Mouse (Mus musculus): ENCODE measurements at regions not wholly inside any gene's neighbourhood (a gene's known extent, or its start where the extent isn't known, plus 50 kb on each side); places are given as distances from the start of the nearest gene placed in this dataset.

GRCm38 (mm10) chr3:50914866-50915365 lies 309.3 kb upstream of the Noct start:
- ATAC-seq (ENCODE audit: low FRiP score, low TSS enrichment) (no peak), DNase-seq (no peak)
- peaks cover 9% of the 10 kb centered on the region; the same call in 1 of the 2 replicates for H3K4me1 ChIP-seq (ENCODE audit: control insufficient read depth, insufficient read depth, low read length)
- no peak overlapping the region for H3K4me3 ChIP-seq (replicated peaks; ENCODE audit: low read depth, low read length)
- H3K9ac ChIP-seq (replicated peaks; ENCODE audit: low read length), result no peak overlapping the region
- WGBS, result 47% methylated on average over 14 of the region's 14 CpGs
- H3K36me3 ChIP-seq (ENCODE audit: control insufficient read depth, insufficient read depth, low read length), result no peaks in the 10 kb centered on the region
- H3K9me3 ChIP-seq (ENCODE audit: control insufficient read depth, low read length), result no peaks in the 10 kb centered on the region
- no peak overlapping the region for H3K4me2 ChIP-seq (ENCODE audit: low read length)
- H3K27me3 ChIP-seq (ENCODE audit: control insufficient read depth, insufficient read depth, low read length), result no peaks in the 10 kb centered on the region
- H3K27ac ChIP-seq (replicated peaks; ENCODE audit: low read depth, low read length), result no peak overlapping the region; the same call in 1 of the 2 replicates

GRCm38 (mm10) chr3:50916305-50916854 lies 307.9 kb upstream of the Noct start:
- H3K4me2 ChIP-seq (ENCODE audit: low read length), result no peak overlapping the region
- no peaks in the 10 kb centered on the region for H3K9me3 ChIP-seq (ENCODE audit: control insufficient read depth, low read length)
- H3K36me3 ChIP-seq (ENCODE audit: control insufficient read depth, insufficient read depth, low read length), result no peaks in the 10 kb centered on the region
- WGBS, result 65% methylated on average over 5 of the region's 5 CpGs
- H3K9ac ChIP-seq (replicated peaks; ENCODE audit: low read length), result no peak overlapping the region
- DNase-seq (no peak), ATAC-seq (ENCODE audit: low FRiP score, low TSS enrichment) (no peak)
- H3K4me1 ChIP-seq (ENCODE audit: control insufficient read depth, insufficient read depth, low read length), result peaks cover 9% of the 10 kb centered on the region; the same call in 1 of the 2 replicates
- H3K4me3 ChIP-seq (replicated peaks; ENCODE audit: low read depth, low read length), result no peak overlapping the region
- no peaks in the 10 kb centered on the region for H3K27me3 ChIP-seq (ENCODE audit: control insufficient read depth, insufficient read depth, low read length)
- H3K27ac ChIP-seq (replicated peaks; ENCODE audit: low read depth, low read length), result no peak overlapping the region

GRCm38 (mm10) chr3:50922347-50922746 lies 301.9 kb upstream of the Noct start:
- no peaks in the 10 kb centered on the region for H3K27me3 ChIP-seq (ENCODE audit: control insufficient read depth, insufficient read depth, low read length)
- H3K4me2 ChIP-seq (ENCODE audit: low read length), result no peak overlapping the region
- no peak for DNase-seq
- H3K4me1 ChIP-seq (ENCODE audit: control insufficient read depth, insufficient read depth, low read length), result peaks cover 4% of the 10 kb centered on the region; the same call in 1 of the 2 replicates
- H3K27ac ChIP-seq (replicated peaks; ENCODE audit: low read depth, low read length), result no peak overlapping the region
- no peaks in the 10 kb centered on the region for H3K36me3 ChIP-seq (ENCODE audit: control insufficient read depth, insufficient read depth, low read length)
- H3K9me3 ChIP-seq (ENCODE audit: control insufficient read depth, low read length), result no peaks in the 10 kb centered on the region
- WGBS, result 93% methylated on average over 10 of the region's 10 CpGs
- no peak for ATAC-seq (ENCODE audit: low FRiP score, low TSS enrichment)
- H3K4me3 ChIP-seq (replicated peaks; ENCODE audit: low read depth, low read length), result no peak overlapping the region
- no peak overlapping the region for H3K9ac ChIP-seq (replicated peaks; ENCODE audit: low read length)

- Histone ChIP-seq H3K4me2 (ENCODE audit: low read length) (no peak overlapping the region), H3K9ac (replicated peaks; ENCODE audit: low read length) (no peak overlapping the region), H3K27me3 (ENCODE audit: control insufficient read depth, insufficient read depth, low read length) (no peaks in the 10 kb centered on the region), H3K4me3 (replicated peaks; ENCODE audit: low read depth, low read length) (no peak overlapping the region), H3K4me1 (ENCODE audit: control insufficient read depth, insufficient read depth, low read length) (peaks cover 4% of the 10 kb centered on the region; the same call in 1 of the 2 replicates), H3K36me3 (ENCODE audit: control insufficient read depth, insufficient read depth, low read length) (no peaks in the 10 kb centered on the region), H3K9me3 (ENCODE audit: control insufficient read depth, low read length) (no peaks in the 10 kb centered on the region), H3K27ac (replicated peaks; ENCODE audit: low read depth, low read length) (no peak overlapping the region)
- no peak for ATAC-seq (ENCODE audit: low FRiP score, low TSS enrichment)
- 80% methylated on average over 5 of the region's 5 CpGs for WGBS
- DNase-seq, result no peak
These were observed 301.4 kb upstream of the Noct start for GRCm38 (mm10) chr3:50922832-50923231.

- Histone ChIP-seq H3K27me3 (ENCODE audit: control insufficient read depth, insufficient read depth, low read length) (no peaks in the 10 kb centered on the region), H3K27ac (replicated peaks; ENCODE audit: low read depth, low read length) (no peak overlapping the region), H3K9me3 (ENCODE audit: control insufficient read depth, low read length) (no peaks in the 10 kb centered on the region), H3K36me3 (ENCODE audit: control insufficient read depth, insufficient read depth, low read length) (no peaks in the 10 kb centered on the region), H3K9ac (replicated peaks; ENCODE audit: low read length) (no peak overlapping the region), H3K4me3 (replicated peaks; ENCODE audit: low read depth, low read length) (no peak overlapping the region), H3K4me1 (ENCODE audit: control insufficient read depth, insufficient read depth, low read length) (peaks cover 4% of the 10 kb centered on the region; the same call in 1 of the 2 replicates), H3K4me2 (ENCODE audit: low read length) (no peak overlapping the region)
- 38% methylated on average over 7 of the region's 7 CpGs for WGBS
- DNase-seq (no peak), ATAC-seq (ENCODE audit: low FRiP score, low TSS enrichment) (peak; percentile 64; the same call in 1 of the 2 replicates)
These were observed 300.9 kb upstream of the Noct start for GRCm38 (mm10) chr3:50923327-50923726.

- Histone ChIP-seq H3K27me3 (ENCODE audit: control insufficient read depth, insufficient read depth, low read length) (no peaks in the 10 kb centered on the region), H3K36me3 (ENCODE audit: control insufficient read depth, insufficient read depth, low read length) (no peaks in the 10 kb centered on the region), H3K4me2 (ENCODE audit: low read length) (no peak overlapping the region), H3K4me3 (replicated peaks; ENCODE audit: low read depth, low read length) (no peak overlapping the region), H3K9me3 (ENCODE audit: control insufficient read depth, low read length) (no peaks in the 10 kb centered on the region), H3K4me1 (ENCODE audit: control insufficient read depth, insufficient read depth, low read length) (peaks cover 4% of the 10 kb centered on the region; the same call in 1 of the 2 replicates), H3K27ac (replicated peaks; ENCODE audit: low read depth, low read length) (no peak overlapping the region), H3K9ac (replicated peaks; ENCODE audit: low read length) (no peak overlapping the region)
- 87% methylated on average over 4 of the region's 4 CpGs for WGBS
- DNase-seq, result no peak
- ATAC-seq (ENCODE audit: low FRiP score, low TSS enrichment), result no peak
These were observed 296.9 kb upstream of the Noct start for GRCm38 (mm10) chr3:50927318-50927717.

GRCm38 (mm10) chr3:50929013-50929412 lies 295.2 kb upstream of the Noct start:
- 87% methylated on average over 1 of the region's 1 CpGs for WGBS
- DNase-seq (no peak), ATAC-seq (ENCODE audit: low FRiP score, low TSS enrichment) (no peak)
- Histone ChIP-seq H3K36me3 (ENCODE audit: control insufficient read depth, insufficient read depth, low read length) (no peaks in the 10 kb centered on the region), H3K27ac (replicated peaks; ENCODE audit: low read depth, low read length) (no peak overlapping the region), H3K4me2 (ENCODE audit: low read length) (no peak overlapping the region), H3K9ac (replicated peaks; ENCODE audit: low read length) (no peak overlapping the region), H3K27me3 (ENCODE audit: control insufficient read depth, insufficient read depth, low read length) (no peaks in the 10 kb centered on the region), H3K9me3 (ENCODE audit: control insufficient read depth, low read length) (no peaks in the 10 kb centered on the region), H3K4me1 (ENCODE audit: control insufficient read depth, insufficient read depth, low read length) (no peaks in the 10 kb centered on the region), H3K4me3 (replicated peaks; ENCODE audit: low read depth, low read length) (no peak overlapping the region)

GRCm38 (mm10) chr3:50932397-50933089 lies 291.7 kb upstream of the Noct start:
- Histone ChIP-seq H3K9ac (replicated peaks; ENCODE audit: low read length) (no peak overlapping the region), H3K4me1 (ENCODE audit: control insufficient read depth, insufficient read depth, low read length) (no peaks in the 10 kb centered on the region), H3K27ac (replicated peaks; ENCODE audit: low read depth, low read length) (0 out of 2 replicates have a peak overlapping the region, but pooled peaks have one; percentile 15), H3K4me3 (replicated peaks; ENCODE audit: low read depth, low read length) (no peak overlapping the region), H3K9me3 (ENCODE audit: control insufficient read depth, low read length) (no peaks in the 10 kb centered on the region), H3K27me3 (ENCODE audit: control insufficient read depth, insufficient read depth, low read length) (no peaks in the 10 kb centered on the region), H3K36me3 (ENCODE audit: control insufficient read depth, insufficient read depth, low read length) (no peaks in the 10 kb centered on the region), H3K4me2 (ENCODE audit: low read length) (no peak overlapping the region)
- ATAC-seq (ENCODE audit: low FRiP score, low TSS enrichment) (no peak), DNase-seq (peak; percentile 14)
- WGBS, result 72% methylated on average over 10 of the region's 10 CpGs

- Histone ChIP-seq H3K27me3 (ENCODE audit: control insufficient read depth, insufficient read depth, low read length) (no peaks in the 10 kb centered on the region), H3K9me3 (ENCODE audit: control insufficient read depth, low read length) (no peaks in the 10 kb centered on the region), H3K36me3 (ENCODE audit: control insufficient read depth, insufficient read depth, low read length) (no peaks in the 10 kb centered on the region), H3K27ac (replicated peaks; ENCODE audit: low read depth, low read length) (no peak overlapping the region), H3K9ac (replicated peaks; ENCODE audit: low read length) (no peak overlapping the region), H3K4me3 (replicated peaks; ENCODE audit: low read depth, low read length) (no peak overlapping the region), H3K4me1 (ENCODE audit: control insufficient read depth, insufficient read depth, low read length) (no peaks in the 10 kb centered on the region), H3K4me2 (ENCODE audit: low read length) (no peak overlapping the region)
- no peak for ATAC-seq (ENCODE audit: low FRiP score, low TSS enrichment)
- no peak for DNase-seq
- 67% methylated on average over 3 of the region's 3 CpGs for WGBS
These were observed 291.2 kb upstream of the Noct start for GRCm38 (mm10) chr3:50933090-50933443.
